26 mouse cellular contexts compared by ENCODE assay signal in the genomic region with DNA sequence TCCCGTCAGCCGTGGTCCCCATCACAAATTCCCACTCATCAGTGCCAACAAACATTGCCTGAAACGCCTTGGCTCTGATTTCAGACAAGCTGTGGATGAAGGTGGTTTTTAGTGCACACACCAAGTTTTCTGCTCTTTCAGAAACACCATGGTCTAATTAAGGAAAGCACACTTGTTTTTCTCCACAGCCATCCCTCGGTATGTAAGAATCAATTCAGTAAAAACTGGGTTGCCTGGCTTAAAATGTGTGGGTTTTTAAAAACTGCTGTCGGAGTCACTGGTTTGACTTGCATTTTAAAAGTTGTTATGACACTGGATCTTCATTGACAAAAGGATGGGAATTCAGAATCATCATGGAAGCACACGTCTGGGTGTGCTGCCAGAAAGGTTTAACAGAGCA.
"Had no signal": no experiment of that assay in that cellular context is flagged by ENCODE, and none has a peak within 500 bp of the region (broad histone marks: within the 10 kb centered on the region; RNA-seq: fewer than 3 reads in every experiment).

No protein-coding gene starts in this region.

- DNase-seq: gastrocnemius, adult 2 months; gastrocnemius, postnatal 10 days; gastrocnemius, postnatal 25 days; heart, adult 18-20 months; heart, postnatal 10 days; heart, postnatal 4 days; kidney, adult 18-20 months; kidney, adult 8-10 months; kidney, postnatal 10 days; kidney, postnatal 25 days; kidney, postnatal 4 days; liver had no signal

- H3K4me1 ChIP-seq: hindbrain, embryonic 12.5 days had no signal

- ATAC-seq: hindbrain, embryonic 16.5 days; inflammation-experienced regulatory T-cells, adult 6 months; intestine, embryonic 15.5 days; intestine, postnatal 0 days had no signal

- H3K27me3 ChIP-seq: heart, embryonic 12.5 days; hindbrain, embryonic 12.5 days; intestine, embryonic 15.5 days; limb, embryonic 12.5 days had no signal

- H3K27ac ChIP-seq: gastrocnemius, adult 2 months; heart, embryonic 10.5 days; hindbrain, embryonic 10.5 days; hindbrain, embryonic 12.5 days; hindbrain, embryonic 14.5 days; intestine, embryonic 15.5 days; layer of hippocampus, adult 2 months; limb, embryonic 10.5 days; limb, embryonic 12.5 days; liver, embryonic 14.5 days had no signal

- H3K4me3 ChIP-seq: gastrocnemius, adult 2 months; heart, embryonic 10.5 days; heart, embryonic 12.5 days; hindbrain, embryonic 10.5 days; hindbrain, embryonic 12.5 days; intestine, embryonic 15.5 days; layer of hippocampus, adult 2 months; limb, embryonic 10.5 days; limb, embryonic 12.5 days had no signal

- H3K36me3 ChIP-seq: heart, embryonic 10.5 days; heart, embryonic 12.5 days; hindbrain, embryonic 10.5 days; hindbrain, embryonic 12.5 days; intestine, embryonic 15.5 days; limb, embryonic 10.5 days; limb, embryonic 12.5 days had no signal

- H3K4me2 ChIP-seq: heart, embryonic 12.5 days; hindbrain, embryonic 12.5 days; hindbrain, embryonic 14.5 days; intestine, embryonic 15.5 days; limb, embryonic 12.5 days; liver, embryonic 11.5 days had no signal

- H3K9ac ChIP-seq: heart, embryonic 12.5 days; hindbrain, embryonic 12.5 days; hindbrain, embryonic 14.5 days; intestine, embryonic 15.5 days; limb, embryonic 12.5 days; liver, embryonic 14.5 days had no signal

- H3K9me3 ChIP-seq: heart, embryonic 10.5 days; intestine, embryonic 15.5 days; limb, embryonic 10.5 days had no signal
